Mouse (Mus musculus) forebrain, embryonic 14.5 days (tissue): Measurements from ENCODE around the gene Dlg2. TPM values are rescaled to one million over a fixed set of nuclear protein-coding genes. Genes with fewer than 3 reads are reported as not detected.
A peak's percentile ranks its signal among the peaks of the same experiment; 100 is the strongest.

ENCODE experiments used
- ATAC-seq: fragments of 200-750 bp; cut with Nextera tagmentation; 2 replicates; pipeline ENCODE4 v1.8.0; 2017; ENCODE audit warnings: mild to moderate bottlenecking, moderate library complexity
- DNase-seq: peaks from one replicate; pipeline ENCODE4 v3.0.0-alpha.2; 2015; ENCODE audit warnings: low spot score
- H3K27ac ChIP-seq: fragments of 300-500 bp; sonication (generic); 2 replicates; pipeline ENCODE4 v1.5.1; 2014; ENCODE audit warnings: low read depth, mild to moderate bottlenecking, control low read depth, low read length, moderate library complexity
- H3K27me3 ChIP-seq: fragments of 300-500 bp; sonication (generic); replicated peaks from 2 replicates; pipeline ENCODE4 v1.6.1; 2014; ENCODE audit warnings: low read length, control low read depth, mixed read lengths; ENCODE audit not compliant: control insufficient read depth, insufficient read depth
- H3K36me3 ChIP-seq: fragments of 300-500 bp; sonication (generic); 2 replicates; pipeline ENCODE4 v1.6.1; 2014; ENCODE audit warnings: low read length, control low read depth; ENCODE audit not compliant: control insufficient read depth, insufficient read depth
- H3K4me1 ChIP-seq: fragments of 300-500 bp; sonication (generic); 2 replicates; pipeline ENCODE4 v1.6.1; 2014; ENCODE audit warnings: antibody characterized with exemption, low read length, control low read depth; ENCODE audit not compliant: control insufficient read depth, insufficient read depth
- H3K4me2 ChIP-seq: fragments of 300-500 bp; sonication (generic); 2 replicates; pipeline ENCODE4 v1.6.1; 2014; ENCODE audit warnings: mild to moderate bottlenecking, control low read depth, low read length
- H3K4me3 ChIP-seq: fragments of 300-500 bp; sonication (generic); 2 replicates; pipeline ENCODE4 v1.5.1; 2014; ENCODE audit warnings: low read depth, low read length, control low read depth
- H3K9ac ChIP-seq: fragments of 300-500 bp; sonication (generic); 2 replicates; pipeline ENCODE4 v1.6.1; 2014; ENCODE audit warnings: mild to moderate bottlenecking, low read length, control low read depth, moderate library complexity
- H3K9me3 ChIP-seq: fragments of 300-500 bp; sonication (generic); replicated peaks from 2 replicates; pipeline ENCODE4 v1.6.1; 2016; ENCODE audit warnings: low read length, control low read depth, mixed read lengths; ENCODE audit not compliant: control insufficient read depth
- WGBS: fragments of 180-500 bp; shearing (Covaris S2); extraction: QIAGEN DNeasy Blood & Tissue Kit; methylation state at CpG from one replicate; pipeline ENCODE4 v1.1.7; 2014; 5-methylcytosine and 5-hydroxymethylcytosine counted together
- polyA plus RNA-seq: library from polyadenylated mRNA; unstranded; fragments of >200 nt; fragmentation: Nextera tagmentation; extraction: Ambion mirVana; gene quantifications from 2 replicates; pipeline ENCODE4 v1.2.1, GENCODE M21; 2014

The Dlg2 gene
- polyA plus RNA-seq, 1 experiment from 2014 or later = 17.9 TPM

DNA sequence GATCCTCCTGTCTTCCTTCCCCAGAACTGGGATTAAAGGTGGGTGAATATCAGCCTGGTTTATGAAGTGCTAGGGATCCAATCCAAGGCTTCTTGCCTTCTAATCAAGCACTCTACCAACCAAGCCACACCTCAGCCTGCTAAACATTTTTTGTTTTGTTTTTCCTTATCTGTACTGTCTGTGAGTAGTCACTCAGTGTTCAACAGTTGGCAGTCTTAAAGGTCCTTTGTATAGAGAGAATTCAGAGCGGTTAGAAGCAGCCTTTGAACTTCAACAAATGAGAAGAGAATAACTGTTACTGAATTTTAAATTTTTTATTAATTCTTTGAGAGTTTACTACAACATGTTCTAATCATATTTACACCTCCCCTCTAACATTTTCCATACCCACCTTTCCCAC is 1548.5 kb downstream of the Dlg2 start:
- no peak overlapping the region for H3K9ac ChIP-seq
- no peak for ATAC-seq
- no peak overlapping the region for H3K4me3 ChIP-seq
- no peaks in the 10 kb centered on the region for H3K27me3 ChIP-seq
- no peaks in the 10 kb centered on the region for H3K9me3 ChIP-seq
- H3K27ac ChIP-seq = no peak overlapping the region
- no peaks in the 10 kb centered on the region for H3K4me1 ChIP-seq
- DNase-seq = no peak
- WGBS = 63% methylated on average over 1 of the region's 1 CpGs
- H3K4me2 ChIP-seq = no peak overlapping the region
- H3K36me3 ChIP-seq = no peaks in the 10 kb centered on the region

DNA sequence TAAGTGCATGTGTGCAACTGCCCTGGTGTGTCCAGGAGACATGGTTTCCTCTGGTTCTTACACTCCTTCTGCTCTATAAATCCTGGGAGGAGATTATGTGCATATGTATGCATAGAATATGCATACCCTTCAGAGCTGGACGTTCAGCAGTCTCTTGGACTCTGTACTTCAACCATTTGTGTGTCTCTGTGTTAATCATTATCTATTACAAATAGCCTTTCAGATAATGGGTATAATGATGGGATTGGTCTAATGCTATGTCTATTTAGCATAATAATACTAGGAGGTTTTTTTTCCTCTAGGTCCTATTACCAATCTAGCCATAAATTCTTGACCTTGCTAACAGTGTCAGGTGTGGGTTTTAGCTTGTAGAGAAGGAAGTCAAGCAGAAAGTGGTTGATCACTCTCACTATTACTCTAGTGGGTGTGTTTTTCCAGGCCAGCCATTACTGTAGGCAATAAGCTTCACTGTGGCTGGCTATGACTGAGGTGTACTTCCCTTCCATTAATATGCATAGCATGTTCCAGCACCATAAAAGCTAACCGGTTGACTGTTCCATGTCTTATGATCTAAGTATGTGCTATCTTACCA is 1549.1 kb downstream of the Dlg2 start:
- 62% methylated on average over 2 of the region's 2 CpGs for WGBS
- H3K9me3 ChIP-seq = no peaks in the 10 kb centered on the region
- H3K36me3 ChIP-seq = no peaks in the 10 kb centered on the region
- no peak overlapping the region for H3K4me2 ChIP-seq
- H3K4me1 ChIP-seq = no peaks in the 10 kb centered on the region
- no peak overlapping the region for H3K4me3 ChIP-seq
- DNase-seq (no peak), ATAC-seq (no peak)
- no peaks in the 10 kb centered on the region for H3K27me3 ChIP-seq
- no peak overlapping the region for H3K9ac ChIP-seq
- H3K27ac ChIP-seq = no peak overlapping the region

- H3K4me3 ChIP-seq = no peak overlapping the region
- H3K9me3 ChIP-seq = no peaks in the 10 kb centered on the region
- H3K27ac ChIP-seq = no peak overlapping the region
- DNase-seq (peak; percentile 68), ATAC-seq (peak; percentile 73)
- no peaks in the 10 kb centered on the region for H3K27me3 ChIP-seq
- H3K9ac ChIP-seq = no peak overlapping the region
- WGBS = 38% methylated on average over 7 of the region's 7 CpGs
- no peak overlapping the region for H3K4me2 ChIP-seq
- no peaks in the 10 kb centered on the region for H3K36me3 ChIP-seq
- no peaks in the 10 kb centered on the region for H3K4me1 ChIP-seq
Measured at GRCm38 (mm10) chr7:92027049-92027448, 1550.6 kb downstream of the Dlg2 start.

DNA sequence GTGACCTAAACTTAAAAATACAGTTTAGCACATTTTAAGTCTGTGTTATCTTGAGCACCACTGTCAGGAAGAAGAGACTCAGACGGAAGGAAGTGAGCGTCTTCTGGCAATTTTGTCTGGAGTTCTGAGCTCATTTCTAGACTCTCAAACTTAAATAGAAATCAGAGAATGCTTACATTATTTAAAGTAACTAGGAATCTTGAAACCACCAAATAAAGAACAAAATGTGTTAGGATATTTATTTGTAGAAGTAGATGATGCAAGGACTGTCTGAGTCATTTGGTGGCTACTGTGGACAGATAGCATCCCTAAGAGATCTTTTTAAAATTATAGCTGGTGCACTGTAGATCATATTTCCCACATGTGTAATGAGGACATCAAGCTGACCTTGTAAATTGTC is 1557.8 kb downstream of the Dlg2 start:
- no peaks in the 10 kb centered on the region for H3K9me3 ChIP-seq
- H3K4me1 ChIP-seq = no peaks in the 10 kb centered on the region
- no peaks in the 10 kb centered on the region for H3K36me3 ChIP-seq
- no peak overlapping the region for H3K9ac ChIP-seq
- no peak overlapping the region for H3K4me3 ChIP-seq
- no peak overlapping the region for H3K27ac ChIP-seq
- H3K27me3 ChIP-seq = no peaks in the 10 kb centered on the region
- H3K4me2 ChIP-seq = no peak overlapping the region
- 94% methylated on average over 2 of the region's 2 CpGs for WGBS
- ATAC-seq = no peak
- DNase-seq = no peak

- no peak for ATAC-seq
Measured at GRCm38 (mm10) chr7:92040187-92040586, 1563.7 kb downstream of the Dlg2 start.

GRCm38 (mm10) chr7:92040785-92041411 is 1564.4 kb downstream of the Dlg2 start:
- DNase-seq = peak; percentile 79
- WGBS = 64% methylated on average over 2 of the region's 2 CpGs

More at GRCm38 (mm10) chr7:92040187-92040586, 1563.7 kb downstream of the Dlg2 start:
- H3K4me3 ChIP-seq = no peak overlapping the region
- DNase-seq = no peak
- H3K9ac ChIP-seq = no peak overlapping the region
- H3K27me3 ChIP-seq = no peaks in the 10 kb centered on the region
- no peaks in the 10 kb centered on the region for H3K36me3 ChIP-seq
- no peaks in the 10 kb centered on the region for H3K9me3 ChIP-seq
- H3K27ac ChIP-seq = no peak overlapping the region
- no peak overlapping the region for H3K4me2 ChIP-seq
- no peaks in the 10 kb centered on the region for H3K4me1 ChIP-seq

DNA sequence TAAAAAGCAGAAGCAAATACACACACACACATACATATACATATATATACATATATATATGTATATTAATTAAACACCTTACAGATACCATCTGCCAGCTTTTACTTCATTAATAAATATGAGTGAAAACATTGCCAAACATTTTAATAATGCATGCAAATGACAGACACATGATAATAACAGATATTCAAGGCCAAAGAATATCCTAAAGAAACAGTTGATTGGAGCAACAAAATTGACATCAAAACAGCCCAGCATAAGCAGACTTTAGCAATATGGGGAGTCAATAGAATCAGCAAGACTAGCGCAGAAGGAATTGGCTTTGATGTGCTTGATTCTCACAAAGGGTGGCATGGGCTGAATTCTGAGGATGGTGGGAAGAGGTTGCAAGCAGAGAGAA is 1568.5 kb downstream of the Dlg2 start:
- WGBS = 58% methylated on average over 1 of the region's 1 CpGs
- peak; percentile 50 for DNase-seq

More at GRCm38 (mm10) chr7:92040785-92041411, 1564.4 kb downstream of the Dlg2 start:
- no peak overlapping the region for H3K4me2 ChIP-seq
- H3K27ac ChIP-seq = peak overlapping the region; percentile 60; the same call in 1 of the 2 replicates
- H3K9ac ChIP-seq = no peak overlapping the region
- no peaks in the 10 kb centered on the region for H3K27me3 ChIP-seq
- no peaks in the 10 kb centered on the region for H3K36me3 ChIP-seq
- H3K4me1 ChIP-seq = no peaks in the 10 kb centered on the region
- H3K4me3 ChIP-seq = no peak overlapping the region
- no peaks in the 10 kb centered on the region for H3K9me3 ChIP-seq
- peak; percentile 91 for ATAC-seq

DNA sequence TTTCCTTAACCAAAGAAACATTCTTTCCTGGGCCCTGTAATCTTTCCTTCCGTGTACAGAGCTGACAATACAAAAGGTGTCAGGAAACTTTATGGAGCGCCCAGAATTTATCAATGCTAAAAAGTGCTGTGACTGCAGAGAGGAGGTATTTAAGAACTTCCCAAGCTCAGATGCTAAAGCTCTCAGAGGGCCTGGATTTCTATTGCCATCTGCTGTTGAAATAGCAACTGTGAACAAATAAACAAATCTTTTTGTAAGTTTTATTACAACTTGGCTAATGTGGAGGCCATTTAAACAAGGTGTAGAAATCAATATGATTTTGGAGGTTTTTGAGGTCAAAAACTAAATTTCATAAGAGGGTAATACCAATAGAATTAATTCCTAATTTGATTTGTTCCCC is 1570.8 kb downstream of the Dlg2 start:
- peak; percentile 24 for DNase-seq
- 45% methylated on average over 2 of the region's 2 CpGs for WGBS

More for the DNA sequence above, 1568.5 kb downstream of the Dlg2 start:
- H3K4me1 ChIP-seq = no peaks in the 10 kb centered on the region
- H3K9ac ChIP-seq = no peak overlapping the region
- H3K27ac ChIP-seq = no peak overlapping the region
- H3K4me2 ChIP-seq = no peak overlapping the region
- no peaks in the 10 kb centered on the region for H3K9me3 ChIP-seq
- no peak for ATAC-seq
- H3K4me3 ChIP-seq = no peak overlapping the region
- H3K27me3 ChIP-seq = no peaks in the 10 kb centered on the region
- no peaks in the 10 kb centered on the region for H3K36me3 ChIP-seq

GRCm38 (mm10) chr7:92048876-92049275 is 1572.4 kb downstream of the Dlg2 start:
- no peak overlapping the region for H3K4me2 ChIP-seq
- no peaks in the 10 kb centered on the region for H3K36me3 ChIP-seq
- ATAC-seq (no peak), DNase-seq (no peak)
- H3K4me3 ChIP-seq = no peak overlapping the region
- H3K9me3 ChIP-seq = no peaks in the 10 kb centered on the region
- no peaks in the 10 kb centered on the region for H3K27me3 ChIP-seq
- H3K9ac ChIP-seq = no peak overlapping the region
- 89% methylated on average over 1 of the region's 1 CpGs for WGBS
- no peaks in the 10 kb centered on the region for H3K4me1 ChIP-seq
- H3K27ac ChIP-seq = no peak overlapping the region

More for the DNA sequence above, 1570.8 kb downstream of the Dlg2 start:
- Histone ChIP-seq H3K4me3 (no peak overlapping the region), H3K9ac (no peak overlapping the region), H3K36me3 (no peaks in the 10 kb centered on the region), H3K27ac (no peak overlapping the region), H3K4me2 (no peak overlapping the region), H3K27me3 (no peaks in the 10 kb centered on the region), H3K4me1 (no peaks in the 10 kb centered on the region), H3K9me3 (no peaks in the 10 kb centered on the region)
- ATAC-seq = no peak
